Mouse (Mus musculus): ENCODE measurements around the gene Sec16a.
A peak's percentile ranks its signal among the peaks of the same experiment; 100 is the strongest.
"Not testable (repeated sequence)": the region's sequence is repeated elsewhere in the genome, so short reads cannot be mapped to it uniquely, and the experiment has no call there.

Gene Sec16a

DNA sequence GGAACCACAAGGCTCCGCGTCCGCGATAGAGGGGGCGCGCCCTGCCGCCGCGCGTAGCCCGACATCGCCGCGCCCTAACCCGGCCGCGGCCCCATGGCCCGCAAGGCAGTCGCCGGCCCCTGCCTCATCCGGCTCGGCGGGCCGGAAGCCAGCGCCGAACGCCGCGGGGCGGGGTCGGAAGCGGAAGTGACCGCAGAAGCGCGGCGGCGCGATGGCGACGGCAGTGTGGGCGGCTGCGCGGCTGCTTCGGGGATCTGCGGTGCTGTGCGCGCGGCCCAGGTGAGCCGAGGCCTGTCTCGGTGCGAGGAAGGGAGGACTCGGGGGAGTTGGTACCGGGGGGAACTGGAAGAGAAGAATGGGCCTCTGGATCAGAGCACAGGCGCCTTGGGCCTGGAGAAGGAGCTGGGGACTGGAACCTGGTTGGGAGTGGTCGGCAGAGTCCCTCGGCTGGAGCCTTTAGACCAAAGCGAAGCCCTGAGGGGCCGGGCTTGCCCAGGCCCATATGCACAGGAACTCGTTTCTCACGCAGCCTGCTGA, 55.8 kb downstream of the Sec16a start, which contains the start of the genes Entr1 and Pmpca:
Gene Entr1, minus strand, starts transcription at position 163 of the 537 bp plus-strand sequence.
Gene Pmpca, plus strand, starts transcription at position 186 of the 537 bp plus-strand sequence.
- DNase-seq (ENCODE audit: low read depth), result peak; percentile 68

DNA sequence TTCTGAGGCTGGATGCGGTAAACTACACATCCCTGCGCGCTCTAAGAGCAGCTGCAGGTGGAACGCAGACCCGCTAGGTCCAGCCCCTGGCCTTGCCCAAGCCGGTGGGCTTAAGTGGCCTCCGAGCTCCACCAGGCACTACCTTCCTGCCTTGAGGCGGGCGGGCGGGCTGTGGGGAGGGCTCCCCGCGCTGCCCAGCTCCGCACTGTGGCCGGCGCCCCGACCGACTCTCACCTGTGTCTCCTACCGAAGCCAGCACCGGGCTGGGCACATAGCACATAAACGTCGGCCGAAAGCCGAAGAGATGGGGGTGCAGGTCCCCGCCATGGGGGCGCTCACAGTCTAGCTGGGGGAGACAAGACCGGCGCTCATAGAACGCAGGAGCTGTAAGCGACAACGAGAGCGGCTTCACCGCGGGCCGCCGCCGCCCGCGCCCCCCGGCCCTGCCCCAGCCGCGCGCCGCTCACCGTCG, 56.3 kb downstream of the Sec16a start:
- DNase-seq (ENCODE audit: low read depth), result no peak

DNA sequence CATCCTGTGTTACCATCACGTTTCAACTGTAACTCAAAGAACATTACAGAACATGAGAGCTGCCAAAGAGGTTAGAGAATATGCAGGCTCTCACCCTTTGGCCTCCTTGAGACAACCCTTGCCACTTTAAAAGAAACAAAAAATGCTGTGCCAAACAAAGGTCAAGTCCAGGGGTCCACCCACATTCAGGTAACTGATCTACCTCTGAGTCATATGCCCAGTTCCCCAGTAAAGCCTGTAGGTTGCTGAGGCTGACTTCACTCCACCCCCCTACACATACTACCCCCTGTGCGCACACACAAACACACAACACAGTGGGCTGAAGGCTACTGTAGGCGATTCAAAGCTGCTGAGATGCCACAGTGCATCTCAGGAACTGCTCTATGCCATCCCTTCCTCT, 57.3 kb downstream of the Sec16a start:
- no peak for DNase-seq (ENCODE audit: low read depth)

DNA sequence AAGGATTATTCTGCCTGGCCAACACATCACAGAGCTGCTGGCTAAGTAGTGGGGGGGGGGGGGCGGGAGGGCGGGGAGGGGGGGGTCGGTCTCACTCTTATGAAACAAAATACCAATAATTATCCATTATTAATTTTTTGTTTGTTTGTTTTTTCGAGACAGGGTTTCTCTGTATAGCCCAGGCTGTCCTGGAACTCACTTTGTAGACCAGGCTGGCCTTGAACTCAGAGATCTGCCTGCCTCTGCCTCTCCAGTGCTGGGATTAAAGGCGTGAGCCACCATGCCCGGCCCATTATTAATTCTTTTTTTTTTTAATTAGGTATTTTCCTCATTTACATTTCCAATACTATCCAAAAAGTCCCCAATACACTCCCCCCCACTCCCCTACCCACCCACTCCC, 64.1 kb downstream of the Sec16a start:
- DNase-seq (ENCODE audit: low read depth), result not testable (repeated sequence)

DNA sequence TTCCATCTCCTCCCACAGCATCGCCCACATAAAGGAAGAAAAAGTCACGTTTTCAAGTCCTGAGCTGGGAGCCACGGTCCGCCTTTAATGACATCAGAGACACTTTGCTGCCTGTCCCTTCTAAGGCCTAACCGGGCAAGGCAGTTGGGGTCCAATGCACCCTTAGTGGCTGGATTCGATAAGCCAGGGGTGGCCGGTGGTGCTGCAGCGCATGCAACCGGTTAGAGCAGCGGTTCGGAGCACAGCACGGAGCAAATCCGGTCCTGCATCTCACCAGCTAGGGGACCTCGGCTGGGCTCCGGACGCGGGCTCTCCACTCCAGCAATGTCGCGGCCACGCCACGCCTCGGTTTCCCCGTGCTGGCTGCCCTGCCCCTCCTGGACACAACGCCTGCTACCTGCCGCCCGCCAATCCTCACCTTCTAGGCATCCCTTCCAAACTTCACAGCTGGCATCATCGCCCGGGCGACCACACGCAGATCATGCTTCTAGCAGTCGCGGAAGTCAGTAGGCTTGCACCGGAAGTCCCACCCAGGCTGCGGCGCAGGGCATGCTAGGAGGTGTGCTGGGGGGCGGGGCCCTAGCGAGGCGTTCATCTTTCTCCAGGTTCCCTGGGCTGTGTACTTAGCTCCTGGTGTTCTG, 64.8 kb downstream of the Sec16a start, which contains the start of gene Snapc4:
Gene Snapc4, minus strand, starts transcription at position 523 of the 641 bp plus-strand sequence.
- DNase-seq (ENCODE audit: low read depth), result peak; percentile 79

DNA sequence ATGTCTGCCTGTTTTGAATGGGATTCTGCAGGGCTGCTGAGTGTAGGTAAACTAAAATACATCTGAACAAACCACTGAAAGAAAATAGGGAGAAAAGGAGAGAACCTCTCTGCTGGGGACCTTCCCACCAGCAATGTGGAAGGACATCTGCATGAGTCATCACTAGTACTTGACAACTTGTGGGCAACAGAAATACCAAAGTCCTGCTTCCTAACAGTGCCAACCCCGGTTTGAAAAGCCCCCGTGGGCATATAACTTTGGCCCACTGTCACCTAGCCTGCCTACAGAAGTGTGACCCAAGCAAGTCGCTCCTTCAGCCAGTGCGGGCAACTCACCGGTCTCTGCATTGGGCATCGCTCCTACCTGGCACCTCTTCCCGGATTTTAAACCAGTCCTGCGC, 72.6 kb downstream of the Sec16a start:
- DNase-seq (ENCODE audit: low read depth), result no peak

DNA sequence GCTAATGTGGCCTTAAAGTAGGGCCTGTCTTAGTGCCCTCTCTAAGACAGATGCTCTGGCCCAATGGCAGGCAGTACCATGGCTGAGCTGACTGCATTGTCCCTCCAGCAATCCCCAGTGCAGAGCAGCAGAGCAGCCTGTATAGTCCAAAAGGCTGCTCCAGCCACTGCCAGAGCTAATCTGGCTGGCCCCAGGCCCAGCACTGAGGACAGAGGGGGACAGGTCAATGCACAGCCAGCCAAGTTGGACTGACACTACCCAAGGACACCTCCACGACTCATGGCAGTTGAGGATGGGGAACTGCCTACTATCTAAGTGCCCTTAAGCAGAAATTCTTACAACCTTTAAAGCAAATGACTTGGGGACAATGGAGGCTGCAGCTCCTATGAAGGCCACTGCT, 76.4 kb downstream of the Sec16a start:
- no peak for DNase-seq (ENCODE audit: low read depth)

DNA sequence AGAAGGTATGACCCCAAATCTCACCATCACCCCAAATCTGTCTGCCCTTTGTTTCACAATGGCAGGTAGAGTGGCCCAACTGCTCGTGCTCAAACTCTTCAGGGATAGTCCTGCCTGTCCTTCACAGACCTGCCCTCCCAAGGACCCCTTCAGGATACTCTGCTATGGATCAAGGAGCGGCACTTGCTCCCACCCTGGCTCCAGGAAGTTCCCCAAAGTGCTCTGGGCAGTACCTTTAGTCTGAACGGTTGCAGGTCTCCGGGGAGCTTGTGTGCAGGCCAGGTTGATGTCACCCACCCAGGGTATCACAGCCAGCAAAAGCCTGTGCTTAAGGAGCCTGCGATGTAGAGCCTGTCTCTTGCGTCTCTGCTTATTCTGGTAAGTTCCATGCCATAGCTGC, 77.1 kb downstream of the Sec16a start:
- DNase-seq (ENCODE audit: low read depth), result no peak

DNA sequence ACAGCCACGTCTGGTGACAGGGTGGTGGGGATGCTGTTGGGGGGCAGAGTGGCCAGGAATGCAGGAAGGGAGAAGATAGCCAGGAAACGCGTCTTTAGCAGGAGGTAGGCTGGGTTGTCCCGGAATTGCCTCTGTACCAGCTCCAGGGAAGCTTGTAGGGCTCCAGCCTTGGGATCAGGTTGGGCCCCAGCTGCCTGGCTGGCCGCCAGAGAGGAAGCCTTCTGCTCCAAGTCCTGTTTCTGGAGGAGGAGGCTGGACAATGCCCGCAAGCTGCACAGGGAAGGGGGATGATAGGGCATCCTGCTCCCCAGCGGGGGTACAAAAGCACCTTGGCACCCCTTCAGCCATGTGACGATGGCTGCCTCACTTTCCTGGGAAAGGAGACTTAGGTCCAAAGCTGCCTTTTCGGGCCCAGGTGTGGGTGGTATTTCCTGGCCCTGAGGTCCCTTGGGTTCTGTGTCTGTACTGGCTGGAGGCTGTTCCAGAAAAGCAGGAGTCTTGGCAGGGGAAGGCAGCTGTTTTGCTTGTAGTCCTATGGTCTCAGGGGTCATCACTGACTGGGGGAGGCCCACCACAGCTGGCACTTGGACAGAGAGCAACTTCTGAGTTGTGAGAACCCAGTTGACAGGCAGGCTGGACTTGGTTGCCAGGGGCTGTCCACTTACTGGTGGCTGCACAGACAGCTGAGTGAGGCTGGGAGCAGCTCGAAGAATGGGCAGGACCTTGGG, 80.1 kb downstream of the Sec16a start:
- DNase-seq (ENCODE audit: low read depth), result no peak

DNA sequence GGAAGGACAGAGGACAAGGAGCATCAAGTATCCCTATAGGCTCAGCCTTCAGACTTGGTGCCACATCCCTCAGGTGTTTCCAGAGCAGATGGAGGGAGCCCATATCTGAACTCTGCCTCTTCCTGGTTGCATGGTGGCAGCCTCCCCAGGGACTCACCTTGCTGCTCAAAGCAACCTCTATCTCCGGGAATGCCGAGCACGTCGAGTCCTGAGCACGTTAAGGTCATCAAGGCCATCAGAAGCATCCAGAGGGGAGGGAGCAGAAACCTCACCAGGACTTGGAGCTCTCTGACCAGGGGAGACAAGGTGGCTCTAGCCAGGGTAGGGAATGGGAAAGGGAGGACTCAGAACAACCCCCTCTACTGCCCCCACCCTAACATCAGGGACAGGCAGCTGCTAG, 81.5 kb downstream of the Sec16a start:
- no peak for DNase-seq (ENCODE audit: low read depth)

DNA sequence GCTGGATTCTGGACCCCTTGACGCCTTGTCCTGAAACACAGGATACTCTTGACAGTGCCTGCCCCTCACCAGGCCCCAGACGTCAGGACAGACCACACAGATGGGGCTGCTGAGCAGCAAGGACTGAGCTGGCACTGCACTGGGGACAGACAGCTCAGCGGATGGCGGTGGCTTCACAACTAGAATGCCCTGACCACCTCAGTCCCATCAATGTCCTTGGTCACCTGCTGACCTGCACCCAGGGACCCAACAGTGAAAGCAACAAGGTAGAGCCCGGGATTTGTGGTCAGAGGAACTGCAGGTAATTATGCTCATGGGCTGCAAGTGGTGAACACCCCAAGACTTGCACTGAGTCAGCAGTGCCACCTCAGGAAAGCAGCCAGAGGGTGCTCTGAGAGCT, 82.0 kb downstream of the Sec16a start:
- no peak for DNase-seq (ENCODE audit: low read depth)

DNA sequence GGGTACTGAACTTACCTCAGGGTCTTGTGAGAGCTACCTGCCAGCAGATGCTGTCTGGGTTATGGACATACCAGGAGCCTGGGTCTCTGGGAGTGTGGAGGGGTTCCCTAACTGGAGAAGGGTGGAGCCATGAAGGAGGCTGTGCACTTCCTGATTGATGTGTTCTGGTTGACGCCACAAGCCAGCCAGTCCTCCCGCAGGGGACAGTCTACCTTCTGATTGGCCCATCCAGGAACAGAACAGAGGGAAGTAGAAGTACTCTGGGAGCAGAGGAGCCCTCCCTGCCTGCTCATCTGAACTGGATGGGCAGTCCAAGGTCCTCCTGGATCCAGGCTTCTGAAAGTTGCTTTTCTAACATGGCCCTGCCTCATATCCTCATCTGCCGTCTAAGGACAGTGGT, 84.2 kb downstream of the Sec16a start, which contains the start of gene Card9:
Gene Card9, minus strand, starts transcription at position 147 of the 400 bp plus-strand sequence.
- DNase-seq (ENCODE audit: low read depth), result no peak

DNA sequence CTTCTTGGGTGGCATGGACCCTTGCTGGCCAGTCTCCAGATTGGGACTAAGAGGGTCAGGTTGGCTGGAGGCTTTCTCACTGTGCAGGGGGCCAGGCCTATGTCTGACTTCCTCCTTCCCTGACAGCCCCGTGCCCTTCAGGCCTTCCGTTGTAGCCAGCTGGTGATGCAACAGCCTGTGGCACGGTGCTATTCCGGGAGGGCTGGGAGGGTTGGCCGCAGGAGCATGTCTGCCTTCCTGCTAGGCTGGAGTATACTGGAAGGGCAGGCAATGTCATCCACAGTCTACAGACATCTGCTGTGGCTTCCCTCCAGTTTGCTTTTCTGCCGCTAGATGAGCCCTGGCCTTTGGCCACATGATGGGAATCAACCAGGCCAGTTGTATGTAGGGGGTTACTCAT, 85.0 kb downstream of the Sec16a start:
- DNase-seq (ENCODE audit: low read depth), result no peak
